Mouse (Mus musculus): Measurements from ENCODE around the gene Cnih3. TPM values are rescaled to one million over a fixed set of nuclear protein-coding genes. Genes with fewer than 3 reads are reported as not detected.

Cnih3 gene
- polyA plus RNA-seq, 1 experiment from 2014 or later = 1.9 TPM

- Histone ChIP-seq H3K36me3 (ENCODE audit: control insufficient read depth, insufficient read depth, low read length) (no peaks in the 10 kb centered on the region), H3K4me3 (ENCODE audit: low read depth, low read length) (no peak overlapping the region), H3K27me3 (ENCODE audit: control insufficient read depth, insufficient read depth, low read length) (no peaks in the 10 kb centered on the region), H3K4me1 (replicated peaks; ENCODE audit: control insufficient read depth, insufficient read depth, low read length) (no peaks in the 10 kb centered on the region), H3K27ac (ENCODE audit: low read depth, low read length) (no peak overlapping the region), H3K9ac (ENCODE audit: low read length) (no peak overlapping the region), H3K9me3 (ENCODE audit: control insufficient read depth, low read length) (no peaks in the 10 kb centered on the region), H3K4me2 (ENCODE audit: low read depth, low read length, severe bottlenecking) (no peak overlapping the region)
- WGBS = 86% methylated on average over 9 of the region's 9 CpGs
- DNase-seq (ENCODE audit: low spot score) (no peak), ATAC-seq (replicated peaks; ENCODE audit: low FRiP score) (no peak)
Observed at GRCm38 (mm10) chr1:181374627-181375374, 22.4 kb downstream of the Cnih3 start.

GRCm38 (mm10) chr1:181376431-181376830 is 24.0 kb downstream of the Cnih3 start:
- H3K9me3 ChIP-seq (ENCODE audit: control insufficient read depth, low read length) = no peaks in the 10 kb centered on the region
- no peak overlapping the region for H3K4me3 ChIP-seq (ENCODE audit: low read depth, low read length)
- DNase-seq (ENCODE audit: low spot score) = no peak
- H3K27ac ChIP-seq (ENCODE audit: low read depth, low read length) = no peak overlapping the region
- no peak overlapping the region for H3K4me2 ChIP-seq (ENCODE audit: low read depth, low read length, severe bottlenecking)
- no peaks in the 10 kb centered on the region for H3K4me1 ChIP-seq (replicated peaks; ENCODE audit: control insufficient read depth, insufficient read depth, low read length)
- WGBS = 75% methylated on average over 8 of the region's 8 CpGs
- no peak for ATAC-seq (replicated peaks; ENCODE audit: low FRiP score)
- H3K9ac ChIP-seq (ENCODE audit: low read length) = no peak overlapping the region
- no peaks in the 10 kb centered on the region for H3K27me3 ChIP-seq (ENCODE audit: control insufficient read depth, insufficient read depth, low read length)
- no peaks in the 10 kb centered on the region for H3K36me3 ChIP-seq (ENCODE audit: control insufficient read depth, insufficient read depth, low read length)

- Histone ChIP-seq H3K9ac (ENCODE audit: low read length) (no peak overlapping the region), H3K4me3 (ENCODE audit: low read depth, low read length) (no peak overlapping the region), H3K36me3 (ENCODE audit: control insufficient read depth, insufficient read depth, low read length) (no peaks in the 10 kb centered on the region), H3K4me1 (replicated peaks; ENCODE audit: control insufficient read depth, insufficient read depth, low read length) (no peaks in the 10 kb centered on the region), H3K9me3 (ENCODE audit: control insufficient read depth, low read length) (no peaks in the 10 kb centered on the region), H3K27me3 (ENCODE audit: control insufficient read depth, insufficient read depth, low read length) (no peaks in the 10 kb centered on the region), H3K27ac (ENCODE audit: low read depth, low read length) (no peak overlapping the region), H3K4me2 (ENCODE audit: low read depth, low read length, severe bottlenecking) (no peak overlapping the region)
- 24% methylated on average over 8 of the region's 8 CpGs for WGBS
- ATAC-seq (replicated peaks; ENCODE audit: low FRiP score) (0 out of 2 replicates have a peak, but pooled peaks have one; percentile 27), DNase-seq (ENCODE audit: low spot score) (peak; percentile 77)
Observed at GRCm38 (mm10) chr1:181379664-181380063, 27.2 kb downstream of the Cnih3 start.

GRCm38 (mm10) chr1:181381410-181382010 is 29.1 kb downstream of the Cnih3 start:
- no peaks in the 10 kb centered on the region for H3K9me3 ChIP-seq (ENCODE audit: control insufficient read depth, low read length)
- H3K4me2 ChIP-seq (ENCODE audit: low read depth, low read length, severe bottlenecking) = no peak overlapping the region
- no peak overlapping the region for H3K4me3 ChIP-seq (ENCODE audit: low read depth, low read length)
- WGBS = 77% methylated on average over 12 of the region's 12 CpGs
- H3K27me3 ChIP-seq (ENCODE audit: control insufficient read depth, insufficient read depth, low read length) = no peaks in the 10 kb centered on the region
- H3K9ac ChIP-seq (ENCODE audit: low read length) = no peak overlapping the region
- no peaks in the 10 kb centered on the region for H3K36me3 ChIP-seq (ENCODE audit: control insufficient read depth, insufficient read depth, low read length)
- ATAC-seq (replicated peaks; ENCODE audit: low FRiP score) (no peak), DNase-seq (ENCODE audit: low spot score) (no peak)
- H3K4me1 ChIP-seq (replicated peaks; ENCODE audit: control insufficient read depth, insufficient read depth, low read length) = no peaks in the 10 kb centered on the region
- no peak overlapping the region for H3K27ac ChIP-seq (ENCODE audit: low read depth, low read length)

- no peak overlapping the region for H3K4me3 ChIP-seq (ENCODE audit: low read depth, low read length)
- H3K4me2 ChIP-seq (ENCODE audit: low read depth, low read length, severe bottlenecking) = no peak overlapping the region
- H3K27me3 ChIP-seq (ENCODE audit: control insufficient read depth, insufficient read depth, low read length) = no peaks in the 10 kb centered on the region
- 85% methylated on average over 2 of the region's 2 CpGs for WGBS
- no peak overlapping the region for H3K27ac ChIP-seq (ENCODE audit: low read depth, low read length)
- H3K9me3 ChIP-seq (ENCODE audit: control insufficient read depth, low read length) = no peaks in the 10 kb centered on the region
- H3K4me1 ChIP-seq (replicated peaks; ENCODE audit: control insufficient read depth, insufficient read depth, low read length) = no peaks in the 10 kb centered on the region
- ATAC-seq (replicated peaks; ENCODE audit: low FRiP score) = no peak
- no peak overlapping the region for H3K9ac ChIP-seq (ENCODE audit: low read length)
- H3K36me3 ChIP-seq (ENCODE audit: control insufficient read depth, insufficient read depth, low read length) = no peaks in the 10 kb centered on the region
- no peak for DNase-seq (ENCODE audit: low spot score)
Observed at GRCm38 (mm10) chr1:181389264-181389663, 36.8 kb downstream of the Cnih3 start.

- Histone ChIP-seq H3K36me3 (ENCODE audit: control insufficient read depth, insufficient read depth, low read length) (no peaks in the 10 kb centered on the region), H3K4me2 (ENCODE audit: low read depth, low read length, severe bottlenecking) (no peak overlapping the region), H3K4me1 (replicated peaks; ENCODE audit: control insufficient read depth, insufficient read depth, low read length) (no peaks in the 10 kb centered on the region), H3K4me3 (ENCODE audit: low read depth, low read length) (no peak overlapping the region), H3K9me3 (ENCODE audit: control insufficient read depth, low read length) (no peaks in the 10 kb centered on the region), H3K27me3 (ENCODE audit: control insufficient read depth, insufficient read depth, low read length) (no peaks in the 10 kb centered on the region), H3K9ac (ENCODE audit: low read length) (no peak overlapping the region), H3K27ac (ENCODE audit: low read depth, low read length) (no peak overlapping the region)
- DNase-seq (ENCODE audit: low spot score) = no peak
- no peak for ATAC-seq (replicated peaks; ENCODE audit: low FRiP score)
- 97% methylated on average over 2 of the region's 2 CpGs for WGBS
Observed at GRCm38 (mm10) chr1:181392489-181392888, 40.1 kb downstream of the Cnih3 start.

- ATAC-seq (replicated peaks; ENCODE audit: low FRiP score) (no peak), DNase-seq (ENCODE audit: low spot score) (no peak)
- no peaks in the 10 kb centered on the region for H3K27me3 ChIP-seq (ENCODE audit: control insufficient read depth, insufficient read depth, low read length)
- no peaks in the 10 kb centered on the region for H3K4me1 ChIP-seq (replicated peaks; ENCODE audit: control insufficient read depth, insufficient read depth, low read length)
- no peak overlapping the region for H3K4me3 ChIP-seq (ENCODE audit: low read depth, low read length)
- H3K9ac ChIP-seq (ENCODE audit: low read length) = no peak overlapping the region
- H3K27ac ChIP-seq (ENCODE audit: low read depth, low read length) = no peak overlapping the region
- H3K9me3 ChIP-seq (ENCODE audit: control insufficient read depth, low read length) = no peaks in the 10 kb centered on the region
- no peak overlapping the region for H3K4me2 ChIP-seq (ENCODE audit: low read depth, low read length, severe bottlenecking)
- WGBS = 64% methylated on average over 6 of the region's 6 CpGs
- H3K36me3 ChIP-seq (ENCODE audit: control insufficient read depth, insufficient read depth, low read length) = no peaks in the 10 kb centered on the region
Observed at GRCm38 (mm10) chr1:181393250-181394149, 41.1 kb downstream of the Cnih3 start.

- WGBS = 93% methylated on average over 6 of the region's 6 CpGs
- Histone ChIP-seq H3K27me3 (ENCODE audit: control insufficient read depth, insufficient read depth, low read length) (no peaks in the 10 kb centered on the region), H3K4me1 (replicated peaks; ENCODE audit: control insufficient read depth, insufficient read depth, low read length) (no peaks in the 10 kb centered on the region), H3K36me3 (ENCODE audit: control insufficient read depth, insufficient read depth, low read length) (no peaks in the 10 kb centered on the region), H3K27ac (ENCODE audit: low read depth, low read length) (no peak overlapping the region), H3K4me2 (ENCODE audit: low read depth, low read length, severe bottlenecking) (no peak overlapping the region), H3K9ac (ENCODE audit: low read length) (no peak overlapping the region), H3K9me3 (ENCODE audit: control insufficient read depth, low read length) (no peaks in the 10 kb centered on the region), H3K4me3 (ENCODE audit: low read depth, low read length) (no peak overlapping the region)
- DNase-seq (ENCODE audit: low spot score) = no peak
- no peak for ATAC-seq (replicated peaks; ENCODE audit: low FRiP score)
Observed at GRCm38 (mm10) chr1:181395234-181395828, 42.9 kb downstream of the Cnih3 start.

Data from forebrain, embryonic 11.5 days (tissue).